Mouse (Mus musculus): ENCODE measurements around the gene Dnaaf2.

DNA sequence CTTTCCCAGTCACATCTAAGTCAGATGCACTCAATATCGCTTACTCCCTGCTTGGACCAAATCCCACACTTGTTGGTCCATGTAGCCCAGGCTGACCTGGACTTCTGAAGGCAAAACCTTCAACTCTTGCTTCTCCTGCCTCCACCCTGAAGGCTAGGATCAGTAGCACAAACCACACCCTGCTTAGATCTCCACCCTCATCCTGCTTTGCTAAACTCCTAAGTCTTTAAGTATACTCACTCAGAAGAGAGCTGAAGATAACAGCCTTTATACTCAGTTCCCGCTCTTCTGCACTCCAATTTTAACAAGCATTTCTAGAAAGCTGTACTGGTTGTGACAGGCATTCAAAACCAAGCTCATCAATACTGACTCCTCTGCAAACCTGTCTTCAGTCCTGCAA, 41.1 kb downstream of the Dnaaf2 start:
- no peak for TF ChIP-seq CTCF (IDR thresholded peaks at IDR 0.05; ENCODE audit: insufficient read depth, low read length)
- TF ChIP-seq POLR2A (IDR thresholded peaks at IDR 0.05; ENCODE audit: borderline replicate concordance, extremely low read depth, low read depth, low read length): no peak

Data from lung, adult 2 months (tissue).